Mouse (Mus musculus): ENCODE measurements around the gene Ermn.

Gene Ermn

DNA sequence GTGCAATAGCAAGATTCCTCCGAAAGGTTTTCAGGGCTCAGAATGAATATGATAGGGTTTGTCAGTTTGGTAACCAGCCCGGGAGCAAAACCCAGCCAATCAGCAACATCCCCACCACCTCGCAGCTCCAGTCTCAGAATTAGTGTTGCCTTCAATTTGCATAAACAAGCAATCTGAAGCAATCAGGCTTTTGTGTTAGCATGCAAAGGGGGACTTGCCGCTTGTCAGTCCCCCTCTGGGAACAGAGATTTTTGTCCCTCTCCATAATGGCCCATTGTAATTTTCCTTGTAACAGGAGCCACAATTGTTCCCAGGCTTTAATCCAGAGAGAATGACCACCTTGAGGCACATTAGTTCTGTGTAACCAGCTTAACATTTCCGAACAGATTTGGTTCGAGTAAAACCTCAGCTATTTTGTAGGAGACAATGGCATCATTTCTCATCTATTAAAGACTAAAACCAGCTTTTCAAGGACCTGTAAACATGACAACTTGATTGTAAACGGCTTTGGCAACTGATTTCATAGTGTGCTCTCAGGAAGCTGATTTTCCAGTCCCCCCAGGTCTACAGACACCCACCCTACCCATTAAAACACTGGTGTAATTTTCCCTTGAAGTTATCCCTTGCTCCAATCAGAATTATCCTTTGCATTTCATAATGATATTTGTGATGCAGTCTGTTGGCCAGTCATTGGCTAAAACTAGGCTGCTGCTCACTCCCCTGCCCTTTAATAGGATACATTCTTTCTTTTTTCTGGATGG is at the start of gene Ermn:
Ermn (minus strand) TSS at position 44 of the 761 bp plus-strand sequence.
- no peak for TF ChIP-seq GATA4 (IDR thresholded peaks at IDR 0.05; ENCODE audit: insufficient replicate concordance, low read length)

DNA sequence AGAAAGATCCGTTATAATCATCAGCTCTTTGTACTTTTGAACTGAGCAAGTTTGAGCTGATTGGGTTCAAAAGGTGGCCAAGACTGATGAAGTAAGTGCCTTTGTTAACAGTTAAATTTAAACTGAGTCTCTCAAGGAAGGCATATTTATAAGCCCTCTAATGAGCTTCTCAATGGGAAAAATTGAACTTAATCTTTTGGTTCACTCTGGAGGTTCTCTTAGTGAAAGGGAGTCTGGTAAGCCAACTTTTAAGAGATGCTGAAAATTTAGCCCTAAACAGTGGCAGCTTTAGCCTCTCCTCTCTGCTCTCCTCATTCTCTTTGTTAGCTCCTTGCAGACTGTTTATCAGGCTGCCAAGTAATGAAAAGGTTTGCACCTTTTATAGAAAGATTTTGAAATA is 42.2 kb upstream of the Ermn start:
- no peak for TF ChIP-seq GATA4 (IDR thresholded peaks at IDR 0.05; ENCODE audit: insufficient replicate concordance, low read length)

DNA sequence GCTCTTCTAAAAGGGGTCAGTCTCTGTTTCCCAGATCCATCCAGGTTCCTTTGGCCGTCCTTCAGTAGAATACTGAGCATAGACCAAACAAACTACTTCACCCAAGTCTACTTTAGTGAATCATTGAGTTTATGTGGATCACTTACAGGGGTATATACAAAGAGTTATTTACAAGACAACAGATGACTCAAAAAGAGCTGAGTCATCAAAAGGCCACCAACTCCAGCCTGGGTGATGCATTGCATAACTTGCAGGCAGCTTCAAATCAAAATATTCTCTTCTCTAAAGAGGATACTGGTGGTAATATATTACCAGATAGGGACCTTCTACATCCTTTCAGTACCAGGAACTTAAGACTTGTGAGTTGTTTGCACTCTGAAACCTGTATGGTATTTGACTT is 33.8 kb upstream of the Ermn start:
- no peak for TF ChIP-seq GATA4 (IDR thresholded peaks at IDR 0.05; ENCODE audit: insufficient replicate concordance, low read length)

DNA sequence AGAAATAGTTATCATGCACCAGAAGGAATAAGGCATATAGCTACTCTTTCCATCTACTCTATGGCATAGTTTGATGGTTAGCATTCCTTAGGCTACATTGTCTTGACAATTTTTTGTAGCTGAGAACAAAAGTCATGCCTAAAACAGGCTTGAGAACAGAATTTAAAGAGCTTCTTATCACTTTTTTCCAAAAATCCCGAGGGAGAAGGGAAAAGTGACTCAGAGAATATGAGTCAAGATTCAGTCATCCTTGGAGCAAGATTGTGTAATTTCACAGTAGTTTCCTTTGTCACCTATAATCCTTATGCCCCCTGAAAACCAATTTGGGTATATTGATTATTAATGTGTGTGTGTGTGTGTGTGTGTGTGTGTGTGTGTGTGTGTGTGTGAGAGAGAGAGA is 27.2 kb upstream of the Ermn start:
- no peak for TF ChIP-seq GATA4 (IDR thresholded peaks at IDR 0.05; ENCODE audit: insufficient replicate concordance, low read length)

DNA sequence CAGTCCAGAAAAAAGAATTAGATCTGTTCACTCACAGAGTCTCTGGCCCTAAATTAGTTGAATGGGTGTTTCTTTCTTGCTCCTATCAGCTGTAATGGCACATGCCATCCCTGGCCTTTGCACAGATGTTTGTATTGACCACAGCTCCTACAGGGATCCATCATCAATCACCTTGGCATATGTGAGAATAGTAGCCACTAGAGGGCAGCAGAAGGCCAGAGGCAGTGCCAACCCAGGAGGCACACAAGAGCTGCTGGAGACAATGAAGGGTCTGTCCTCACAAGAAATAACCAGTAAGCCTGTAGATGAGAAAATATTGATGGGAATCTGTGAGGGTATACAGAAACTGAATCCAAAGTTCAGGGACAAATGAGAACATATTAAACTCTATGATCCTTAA is 2.7 kb upstream of the Ermn start:
- no peak for TF ChIP-seq GATA4 (IDR thresholded peaks at IDR 0.05; ENCODE audit: insufficient replicate concordance, low read length)

DNA sequence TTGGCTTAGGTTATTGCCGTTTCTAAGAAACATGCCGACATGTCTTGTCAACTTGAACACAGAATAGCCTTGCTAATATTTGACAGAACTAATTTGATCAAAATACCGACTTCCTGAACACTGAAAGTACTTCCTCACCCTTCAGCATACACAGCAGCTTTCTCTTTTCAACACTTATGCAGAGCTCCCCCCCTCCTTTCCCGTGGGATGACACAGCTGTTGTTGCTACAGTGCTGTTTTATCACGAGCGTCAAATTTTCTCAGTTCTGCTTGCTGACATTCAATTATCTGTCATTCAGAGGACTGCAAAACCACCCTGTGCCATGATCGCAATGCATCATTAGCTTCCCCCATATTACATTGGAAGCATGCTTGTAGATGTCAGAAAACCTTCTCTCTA is 10.8 kb downstream of the Ermn start:
- TF ChIP-seq GATA4 (IDR thresholded peaks at IDR 0.05; ENCODE audit: insufficient replicate concordance, low read length): no peak

DNA sequence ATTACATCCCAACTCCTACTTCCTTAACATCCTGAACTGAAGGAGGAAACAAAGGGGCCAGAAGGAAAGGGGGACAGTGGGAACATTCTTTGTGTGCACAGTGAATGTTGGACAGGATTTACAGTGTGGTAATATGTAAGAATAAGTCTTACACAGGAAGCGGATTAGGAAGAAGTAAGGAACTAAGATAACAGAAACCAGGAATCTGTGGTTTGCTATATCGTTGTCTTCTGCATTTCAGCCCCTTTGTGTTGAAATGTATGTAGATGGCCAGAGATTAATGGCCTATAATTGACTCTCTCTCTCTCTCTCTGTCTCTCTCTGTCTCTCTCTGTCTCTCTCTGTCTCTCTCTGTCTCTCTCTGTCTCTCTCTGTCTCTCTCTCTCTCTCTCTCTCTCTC is 15.7 kb downstream of the Ermn start:
- TF ChIP-seq GATA4 (IDR thresholded peaks at IDR 0.05; ENCODE audit: insufficient replicate concordance, low read length): no peak

DNA sequence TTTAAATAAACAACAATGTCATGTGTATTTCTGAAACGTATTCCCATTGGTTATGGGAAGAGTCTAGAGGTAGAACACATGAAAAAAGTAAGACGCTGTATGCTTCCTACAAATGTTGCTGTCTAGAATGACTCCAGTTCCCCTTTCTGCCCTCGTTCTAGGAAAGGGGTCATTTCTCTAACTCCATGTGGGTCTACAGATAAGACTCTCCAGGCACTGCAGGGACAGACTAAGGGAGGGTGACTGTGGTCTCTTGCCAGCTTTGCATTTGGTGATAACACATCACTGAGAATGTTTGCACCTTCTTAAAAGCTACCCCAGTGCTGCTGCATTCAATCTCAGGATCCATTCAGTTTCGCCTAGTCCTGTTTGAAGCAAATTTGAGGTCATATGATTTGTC is 17.0 kb downstream of the Ermn start:
- TF ChIP-seq GATA4 (IDR thresholded peaks at IDR 0.05; ENCODE audit: insufficient replicate concordance, low read length): no peak

DNA sequence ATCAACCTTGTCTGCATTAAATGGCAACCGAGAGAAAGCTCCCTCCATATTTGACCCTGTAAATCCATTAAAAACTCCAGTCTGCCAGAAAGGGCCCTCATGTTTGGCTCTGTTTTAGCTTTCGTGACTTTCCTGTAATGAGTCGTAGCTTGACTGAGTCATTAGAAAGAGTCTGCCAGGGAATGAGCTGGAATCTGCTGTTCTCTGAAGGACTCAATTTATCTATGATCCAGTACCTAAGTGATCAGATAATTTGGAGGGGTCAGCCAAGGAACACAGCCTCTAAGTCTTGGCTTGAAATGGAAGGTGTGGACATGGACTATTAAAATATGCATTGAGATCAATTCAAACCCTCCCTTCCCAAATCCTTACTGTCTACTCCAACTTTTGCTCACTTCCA is 21.2 kb downstream of the Ermn start:
- no peak for TF ChIP-seq GATA4 (IDR thresholded peaks at IDR 0.05; ENCODE audit: insufficient replicate concordance, low read length)

DNA sequence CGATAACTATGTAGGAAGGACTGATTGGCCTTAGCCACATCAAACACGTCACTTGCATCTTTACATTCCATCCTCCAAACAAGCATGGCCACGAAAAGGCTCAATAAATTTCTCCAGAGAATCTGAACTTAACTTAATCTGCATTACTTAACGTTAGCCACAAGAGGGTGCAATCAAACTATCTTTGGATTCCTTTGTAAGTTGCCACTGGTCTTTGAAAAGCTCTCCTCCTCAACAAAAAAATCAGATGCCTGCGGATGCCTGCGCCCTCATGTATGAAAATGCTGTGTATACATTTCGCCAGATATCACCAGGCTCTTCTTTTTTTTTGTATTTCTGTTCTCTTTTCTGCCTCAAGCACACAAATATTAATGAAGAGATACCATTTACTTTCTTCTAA is 23.3 kb downstream of the Ermn start:
- no peak for TF ChIP-seq GATA4 (IDR thresholded peaks at IDR 0.05; ENCODE audit: insufficient replicate concordance, low read length)

DNA sequence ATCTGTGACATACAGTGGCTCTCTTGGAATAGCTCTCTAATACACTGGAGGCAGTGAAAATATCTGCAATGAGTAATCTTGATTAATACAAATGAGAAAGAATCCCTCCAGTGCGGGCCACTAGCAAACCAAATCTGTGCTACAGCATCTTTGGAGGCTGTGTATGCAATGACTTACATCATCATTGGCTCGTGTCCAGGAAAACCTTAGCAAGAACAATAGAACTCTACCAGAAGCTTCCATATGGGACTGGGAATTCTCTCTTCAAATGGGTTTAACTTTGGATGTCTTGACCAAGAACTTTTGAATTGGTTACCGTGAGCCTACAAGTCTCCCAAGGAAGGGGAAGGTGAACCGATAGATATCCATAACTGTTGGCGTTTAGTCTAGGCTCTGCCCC is 25.9 kb downstream of the Ermn start:
- no peak for TF ChIP-seq GATA4 (IDR thresholded peaks at IDR 0.05; ENCODE audit: insufficient replicate concordance, low read length)

DNA sequence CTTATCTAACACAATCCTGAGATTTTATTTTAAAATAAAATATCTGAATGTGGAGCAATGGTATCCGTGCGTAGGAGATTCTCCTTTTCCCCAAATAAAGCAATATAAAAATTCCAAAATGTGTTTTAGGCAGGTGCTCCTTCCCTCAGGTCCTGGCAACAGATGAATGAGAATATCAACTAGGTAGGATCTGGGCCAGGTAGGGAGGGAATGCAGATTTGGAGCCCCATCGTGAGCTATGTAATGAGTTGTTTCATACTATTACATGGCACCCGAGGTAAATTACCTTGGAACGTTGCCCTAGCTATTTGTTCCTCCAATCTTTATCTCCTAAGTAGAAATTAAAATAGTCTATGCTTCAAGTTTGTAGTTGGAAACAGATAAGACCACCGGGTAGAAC is 29.1 kb downstream of the Ermn start:
- TF ChIP-seq GATA4 (IDR thresholded peaks at IDR 0.05; ENCODE audit: insufficient replicate concordance, low read length): no peak

DNA sequence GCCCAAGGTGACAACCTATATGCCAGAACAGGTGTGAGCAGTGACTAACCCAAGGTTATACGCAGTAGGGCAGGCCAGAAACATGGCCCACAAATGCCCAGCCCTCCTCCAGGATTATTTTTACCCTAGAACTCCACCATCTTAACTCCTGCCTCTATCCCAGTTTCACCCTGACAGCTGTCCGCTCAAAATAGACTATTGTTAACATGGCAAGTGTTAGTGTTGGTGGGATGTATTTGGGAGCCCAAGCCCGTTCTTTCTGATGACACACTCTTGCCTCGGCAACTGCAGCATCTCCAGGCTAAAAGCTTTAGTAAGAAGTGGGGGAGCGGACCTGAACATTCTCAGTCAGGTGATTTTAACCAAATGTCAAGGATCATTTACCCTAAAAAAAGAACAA is 45.6 kb downstream of the Ermn start:
- TF ChIP-seq GATA4 (IDR thresholded peaks at IDR 0.05; ENCODE audit: insufficient replicate concordance, low read length): no peak

DNA sequence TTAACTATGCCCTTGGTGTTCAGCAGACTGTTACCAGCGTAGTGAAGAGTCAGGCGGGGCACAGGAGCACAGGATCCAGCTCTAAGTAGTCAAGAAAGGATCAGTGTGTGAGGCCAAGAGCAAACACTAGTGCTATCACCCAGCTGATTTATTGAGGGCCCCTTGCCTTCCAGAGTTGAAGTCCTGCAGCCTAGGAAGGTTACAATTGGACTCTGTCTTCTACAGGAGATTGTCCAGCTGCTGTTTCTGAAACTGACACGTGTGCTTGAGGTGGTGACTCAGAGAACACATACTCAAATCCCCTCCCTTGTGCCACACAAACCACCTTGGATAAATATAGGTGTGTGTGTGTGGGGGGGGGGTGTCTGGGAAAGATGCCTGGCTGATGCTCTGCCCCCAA is 51.2 kb downstream of the Ermn start:
- no peak for TF ChIP-seq GATA4 (IDR thresholded peaks at IDR 0.05; ENCODE audit: insufficient replicate concordance, low read length)

DNA sequence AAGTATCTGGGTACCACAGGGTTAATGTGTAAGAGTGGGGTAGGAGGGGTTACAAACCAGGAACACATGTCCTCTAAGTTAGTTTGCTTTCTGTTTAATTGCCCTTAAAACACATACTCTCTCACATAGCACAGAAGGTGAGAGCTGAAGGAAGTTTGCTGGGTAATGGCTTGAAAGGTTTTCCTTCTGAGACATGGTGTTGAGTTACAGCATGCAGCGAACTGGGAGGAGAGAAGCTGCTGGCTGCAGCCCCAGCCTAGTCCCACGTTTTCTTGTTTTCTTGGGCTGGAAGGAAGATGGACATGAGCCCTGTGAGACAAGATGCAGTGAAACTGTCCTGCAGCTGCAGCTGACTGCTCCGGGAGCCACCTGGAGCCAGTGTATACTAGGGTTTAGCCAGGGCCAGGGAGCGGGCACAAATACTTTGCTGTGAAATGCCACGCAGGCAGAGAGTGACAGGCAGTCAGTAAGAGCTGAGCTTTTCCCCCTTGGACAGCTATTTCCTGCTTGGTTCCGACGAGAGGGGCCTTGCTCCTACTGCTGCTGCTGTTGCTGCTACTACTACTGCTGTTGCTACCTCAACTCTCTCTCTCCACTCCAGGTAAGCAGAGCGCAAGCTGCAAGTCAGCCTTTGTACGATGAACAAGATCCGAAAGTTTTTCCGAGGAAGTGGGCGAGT is 54.8 kb downstream of the Ermn start, which contains the start of gene Galnt5:
Galnt5 (plus strand) TSS at position 133 of the 679 bp plus-strand sequence.
- no peak for TF ChIP-seq GATA4 (IDR thresholded peaks at IDR 0.05; ENCODE audit: insufficient replicate concordance, low read length)
